Mouse (Mus musculus): ENCODE data around the gene Fam25c. TPM values are rescaled to one million over a fixed set of nuclear protein-coding genes. Genes with fewer than 3 reads are reported as not detected.
A peak's percentile ranks its signal among the peaks of the same experiment; 100 is the strongest.

The Fam25c gene
- polyA plus RNA-seq, 1 experiment from 2014 or later: not detected

DNA sequence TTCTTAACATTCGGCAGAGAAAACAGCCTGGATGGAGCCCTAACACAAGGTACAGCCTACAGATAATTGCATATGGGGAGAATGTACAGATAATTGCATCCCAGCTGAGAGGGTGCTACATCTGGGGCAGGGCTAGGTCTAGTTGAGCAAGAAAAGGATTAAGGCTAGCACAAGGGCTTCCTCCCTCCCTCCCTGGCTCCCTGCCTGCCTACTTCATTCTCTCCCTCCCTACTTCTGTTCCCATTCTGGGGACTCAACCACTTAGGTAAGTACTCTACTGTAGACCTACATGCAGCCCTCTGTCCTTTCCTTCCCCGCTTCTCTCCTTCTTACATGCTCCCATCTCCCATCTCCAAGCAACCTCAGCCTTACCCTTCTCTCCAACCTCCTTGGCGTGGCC, 1.9 kb downstream of the Fam25c start:
- H3K79me2 ChIP-seq (ENCODE audit: inconsistent target): no peaks in the 10 kb centered on the region
- 97% methylated on average over 3 of the region's 3 CpGs for WGBS (ENCODE audit: missing documents)
- no peak overlapping the region for H3K27ac ChIP-seq
- no peak overlapping the region for H3K4me3 ChIP-seq (ENCODE audit: inconsistent target)
- H3K36me3 ChIP-seq (ENCODE audit: inconsistent target): no peaks in the 10 kb centered on the region

DNA sequence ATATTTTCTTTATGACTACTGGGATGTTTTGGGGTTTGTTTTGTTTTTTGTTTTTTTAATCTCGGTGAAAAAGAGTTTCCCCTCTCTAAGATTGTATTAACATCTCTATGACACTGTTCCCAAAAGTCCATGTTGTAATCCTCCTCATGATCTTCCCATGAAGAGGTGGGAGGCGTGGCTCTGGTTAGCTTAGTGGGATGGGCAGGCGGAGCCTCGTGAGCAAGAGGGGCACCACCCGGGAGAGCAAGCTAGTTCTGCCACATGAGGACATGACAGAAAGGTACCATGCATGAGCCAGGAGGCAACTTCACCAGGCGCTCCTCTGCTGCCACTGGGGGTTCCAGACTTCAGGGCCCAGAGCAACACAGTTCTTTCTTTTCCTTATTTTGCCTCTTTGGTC, 2.7 kb downstream of the Fam25c start:
- Histone ChIP-seq H3K36me3 (ENCODE audit: inconsistent target) (no peaks in the 10 kb centered on the region), H3K4me3 (ENCODE audit: inconsistent target) (no peak overlapping the region), H3K27ac (no peak overlapping the region), H3K79me2 (ENCODE audit: inconsistent target) (no peaks in the 10 kb centered on the region)
- 71% methylated on average over 6 of the region's 6 CpGs for WGBS (ENCODE audit: missing documents)

DNA sequence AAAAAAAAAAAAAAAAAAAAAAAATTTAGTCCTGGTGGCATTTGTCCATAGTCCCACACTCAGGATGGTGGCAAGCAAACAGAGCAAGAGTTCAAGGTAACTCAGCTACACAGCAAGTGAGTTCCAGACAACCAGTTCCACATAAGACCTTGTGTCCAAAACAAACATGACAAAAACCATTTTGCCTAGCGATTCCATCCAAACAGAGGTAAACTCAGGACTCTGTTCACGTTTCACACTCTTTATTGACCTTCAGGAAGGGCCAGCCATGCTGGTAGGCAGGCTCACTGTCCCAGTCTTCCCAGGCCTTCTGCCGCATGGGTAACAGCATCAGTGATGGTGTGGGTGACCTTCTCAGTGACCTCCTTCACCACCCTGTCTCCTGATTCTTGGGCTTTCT, 3.6 kb downstream of the Fam25c start:
- no peak overlapping the region for H3K27ac ChIP-seq
- 90% methylated on average over 3 of the region's 3 CpGs for WGBS (ENCODE audit: missing documents)
- H3K36me3 ChIP-seq (ENCODE audit: inconsistent target): no peaks in the 10 kb centered on the region
- H3K79me2 ChIP-seq (ENCODE audit: inconsistent target): no peaks in the 10 kb centered on the region
- no peak overlapping the region for H3K4me3 ChIP-seq (ENCODE audit: inconsistent target)

DNA sequence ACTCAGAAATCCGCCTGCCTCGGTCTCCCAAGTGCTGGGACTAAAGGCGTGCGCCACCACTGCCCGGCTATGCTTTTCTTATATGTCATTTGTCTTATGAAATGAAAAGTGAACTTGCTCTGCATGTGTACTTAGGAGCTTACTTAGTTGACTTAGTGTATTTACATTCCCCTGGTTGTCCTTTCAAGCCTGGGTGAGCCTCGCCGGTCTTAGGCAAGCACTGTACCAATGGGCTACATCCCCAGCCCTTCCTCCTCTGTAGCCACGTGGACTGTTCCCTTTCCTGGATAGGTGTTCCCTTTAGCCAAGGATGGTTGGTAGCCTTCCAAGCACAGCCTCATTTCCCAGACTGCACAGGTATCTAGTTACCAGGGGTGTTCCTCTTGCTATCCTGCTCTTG, 6.2 kb downstream of the Fam25c start:
- Histone ChIP-seq H3K79me2 (ENCODE audit: inconsistent target) (no peaks in the 10 kb centered on the region), H3K36me3 (ENCODE audit: inconsistent target) (peaks cover 7% of the 10 kb centered on the region; the same call in 1 of the 2 replicates), H3K4me3 (ENCODE audit: inconsistent target) (no peak overlapping the region), H3K27ac (no peak overlapping the region)
- WGBS (ENCODE audit: missing documents): 92% methylated on average over 8 of the region's 8 CpGs

DNA sequence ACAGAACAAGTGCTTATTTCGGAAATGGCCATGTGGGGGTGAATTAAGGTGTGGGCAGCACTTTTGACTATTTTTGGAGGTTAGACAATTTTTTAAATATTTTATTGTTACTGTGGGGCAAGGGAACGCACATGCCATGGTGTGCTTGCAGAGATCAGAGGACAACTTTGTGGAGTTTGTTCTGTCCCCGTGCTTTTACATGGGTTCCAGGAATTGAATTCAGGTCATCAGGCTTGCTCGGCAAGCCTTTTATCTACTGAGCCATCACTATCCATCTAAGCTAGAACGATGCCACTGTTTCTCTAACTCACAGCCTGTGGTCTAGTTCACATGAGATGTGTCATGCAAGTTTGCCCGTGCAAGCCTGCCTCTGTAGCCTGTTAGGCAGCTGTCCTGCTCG, 6.9 kb downstream of the Fam25c start:
- H3K27ac ChIP-seq: no peak overlapping the region
- no peaks in the 10 kb centered on the region for H3K79me2 ChIP-seq (ENCODE audit: inconsistent target)
- no peak overlapping the region for H3K4me3 ChIP-seq (ENCODE audit: inconsistent target)
- H3K36me3 ChIP-seq (ENCODE audit: inconsistent target): peaks cover 7% of the 10 kb centered on the region; the same call in 1 of the 2 replicates
- 84% methylated on average over 7 of the region's 7 CpGs for WGBS (ENCODE audit: missing documents)

DNA sequence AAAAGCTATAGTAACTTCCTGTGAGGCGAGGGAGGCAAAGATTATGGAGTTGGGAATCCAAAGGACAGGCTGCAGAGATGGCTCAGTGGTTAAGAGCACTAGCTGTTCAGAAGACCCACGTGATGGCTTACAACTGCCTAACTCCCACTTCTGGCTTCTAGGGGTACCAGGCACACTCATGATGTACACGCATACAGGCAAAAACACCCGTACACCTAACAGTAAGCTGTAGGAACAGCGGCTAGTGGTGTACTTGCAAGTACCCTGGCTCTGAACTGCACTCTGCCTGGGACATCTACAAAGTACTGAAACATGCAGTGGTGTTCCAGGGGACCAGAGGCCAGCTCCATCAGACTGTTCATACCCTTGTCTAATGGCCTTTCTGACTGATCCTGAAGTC, 8.1 kb downstream of the Fam25c start:
- Histone ChIP-seq H3K36me3 (ENCODE audit: inconsistent target) (peaks cover 12% of the 10 kb centered on the region; the same call in 1 of the 2 replicates), H3K27ac (no peak overlapping the region), H3K4me3 (ENCODE audit: inconsistent target) (no peak overlapping the region), H3K79me2 (ENCODE audit: inconsistent target) (no peaks in the 10 kb centered on the region)
- WGBS (ENCODE audit: missing documents): 94% methylated on average over 5 of the region's 5 CpGs

DNA sequence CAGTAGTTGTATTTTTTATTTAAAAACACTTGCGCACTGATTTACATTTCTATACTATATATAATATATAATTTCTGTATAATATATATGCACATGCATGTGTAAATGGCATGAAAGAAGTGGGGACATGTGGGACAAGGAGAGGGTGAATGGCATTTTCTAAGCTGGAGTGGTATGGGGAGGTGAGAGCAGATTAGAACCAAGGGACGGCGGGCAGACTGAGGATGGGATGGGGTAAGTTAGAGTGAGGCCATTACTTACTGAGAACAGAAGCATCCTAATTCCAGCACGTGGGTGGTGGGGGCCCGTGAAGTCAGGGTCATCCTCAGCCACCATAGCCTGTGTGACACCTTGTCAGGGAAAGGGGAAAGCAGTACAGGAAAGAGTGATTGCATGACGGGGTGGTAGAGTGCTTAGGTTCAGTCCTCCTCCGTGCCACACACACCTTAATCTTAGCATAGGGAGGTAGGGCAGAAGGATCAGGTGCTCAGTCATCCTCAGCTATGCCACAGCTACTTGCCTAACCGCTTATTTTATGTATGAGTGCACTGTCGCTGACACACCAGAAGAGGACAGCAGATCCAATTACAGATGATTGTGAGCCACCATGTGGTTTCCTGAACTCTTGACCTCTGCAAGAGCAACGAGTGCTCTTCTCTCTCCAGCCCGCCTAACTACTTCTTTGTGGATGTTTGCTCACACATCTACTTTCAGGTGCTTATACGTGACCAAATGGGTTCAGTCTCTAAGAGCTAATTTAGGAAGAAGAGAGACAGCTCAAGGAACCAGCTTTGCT, 9.3 kb downstream of the Fam25c start:
- Histone ChIP-seq H3K36me3 (ENCODE audit: inconsistent target) (peaks cover 20% of the 10 kb centered on the region; the same call in 1 of the 2 replicates), H3K4me3 (ENCODE audit: inconsistent target) (no peak overlapping the region), H3K27ac (no peak overlapping the region), H3K79me2 (ENCODE audit: inconsistent target) (no peaks in the 10 kb centered on the region)
- WGBS (ENCODE audit: missing documents): 86% methylated on average over 12 of the region's 12 CpGs

DNA sequence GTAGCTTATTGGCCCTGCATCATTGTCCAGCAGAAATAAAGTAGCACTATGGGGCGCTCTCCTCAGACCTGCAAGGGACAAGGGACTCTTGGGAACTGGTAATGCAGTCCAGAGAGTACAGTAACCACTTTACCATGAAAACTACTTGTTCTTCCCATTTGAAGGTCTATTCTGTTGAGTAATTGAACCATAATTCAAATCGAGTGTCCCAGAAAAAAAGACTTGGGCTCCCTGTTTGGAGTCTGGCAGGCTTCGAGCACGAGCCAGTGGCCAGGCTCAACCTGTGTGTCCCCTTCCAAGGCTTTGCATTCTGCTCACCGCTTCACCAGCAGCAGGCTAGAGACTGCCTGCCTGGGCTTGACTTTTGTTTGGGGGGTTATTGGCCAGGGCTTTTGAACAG, 10.9 kb downstream of the Fam25c start:
- H3K27ac ChIP-seq: no peak overlapping the region
- WGBS (ENCODE audit: missing documents): 95% methylated on average over 5 of the region's 5 CpGs
- no peaks in the 10 kb centered on the region for H3K79me2 ChIP-seq (ENCODE audit: inconsistent target)
- H3K4me3 ChIP-seq (ENCODE audit: inconsistent target): no peak overlapping the region
- peaks cover 33% of the 10 kb centered on the region for H3K36me3 ChIP-seq (ENCODE audit: inconsistent target)

DNA sequence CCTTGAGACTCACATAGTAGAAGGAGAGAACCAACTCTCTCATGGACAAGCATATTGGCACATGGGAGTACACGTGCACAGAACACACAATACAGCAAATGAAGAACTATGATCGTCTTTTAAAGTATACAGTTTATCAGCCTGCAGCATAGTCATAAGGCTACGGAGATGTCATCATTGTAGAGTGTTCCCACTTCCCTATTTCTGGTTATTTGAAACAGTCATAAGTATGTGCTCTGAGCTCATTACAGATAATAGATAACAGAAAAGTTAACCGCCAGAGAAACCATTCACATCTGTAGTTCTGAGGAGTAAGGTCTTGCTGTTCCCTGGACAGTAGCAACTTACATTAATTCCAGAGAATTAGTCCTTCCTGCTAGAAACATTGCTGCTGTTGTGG, 12.2 kb downstream of the Fam25c start:
- H3K36me3 ChIP-seq (ENCODE audit: inconsistent target): peaks cover 44% of the 10 kb centered on the region
- WGBS (ENCODE audit: missing documents): 36% methylated on average over 4 of the region's 4 CpGs
- H3K79me2 ChIP-seq (ENCODE audit: inconsistent target): no peaks in the 10 kb centered on the region
- no peak overlapping the region for H3K4me3 ChIP-seq (ENCODE audit: inconsistent target)
- H3K27ac ChIP-seq: peak overlapping the region; percentile 7; the same call in 1 of the 2 replicates

DNA sequence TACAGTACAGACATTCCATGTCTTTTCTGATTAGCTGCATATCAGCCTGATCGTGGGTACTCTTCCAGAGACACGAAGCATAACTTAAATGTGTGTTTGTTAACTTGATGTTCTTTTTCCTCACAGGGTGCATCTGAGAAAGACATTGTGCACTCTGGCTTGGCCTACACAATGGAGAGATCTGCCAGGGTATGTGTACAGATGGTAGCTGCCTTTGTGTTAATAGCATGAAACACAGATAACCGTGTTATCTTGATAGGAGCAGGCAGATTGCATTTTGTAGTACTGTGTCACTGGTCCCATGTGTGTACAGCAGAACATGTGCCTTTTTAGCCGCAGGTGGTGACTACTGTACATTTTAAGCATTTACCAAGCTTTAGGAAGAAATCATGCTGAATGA, 13.2 kb downstream of the Fam25c start:
- H3K36me3 ChIP-seq (ENCODE audit: inconsistent target): peaks cover 52% of the 10 kb centered on the region
- WGBS (ENCODE audit: missing documents): 95% methylated on average over 4 of the region's 4 CpGs
- no peak overlapping the region for H3K4me3 ChIP-seq (ENCODE audit: inconsistent target)
- H3K79me2 ChIP-seq (ENCODE audit: inconsistent target): no peaks in the 10 kb centered on the region
- H3K27ac ChIP-seq: no peak overlapping the region

DNA sequence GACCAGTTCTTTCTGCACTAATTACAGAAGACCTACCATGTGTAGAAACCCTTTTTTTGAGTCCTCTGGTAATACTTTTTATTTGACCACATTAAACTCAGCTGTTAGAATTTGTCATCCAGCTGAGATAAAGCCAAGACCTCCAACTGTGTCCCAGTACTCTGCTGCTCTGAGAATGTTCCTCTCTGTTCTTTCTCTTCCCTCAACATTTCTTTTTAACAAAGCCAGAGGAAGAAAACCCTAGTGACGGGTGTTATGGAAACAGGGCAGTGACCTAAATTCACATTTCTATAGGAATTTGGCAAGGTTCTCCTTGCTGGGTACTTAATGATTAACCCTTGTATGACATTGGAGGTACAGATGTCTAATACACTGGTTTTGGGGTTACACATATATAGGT, 15.8 kb downstream of the Fam25c start:
- peaks cover 74% of the 10 kb centered on the region for H3K36me3 ChIP-seq (ENCODE audit: inconsistent target)
- H3K27ac ChIP-seq: no peak overlapping the region
- H3K4me3 ChIP-seq (ENCODE audit: inconsistent target): no peak overlapping the region
- no peaks in the 10 kb centered on the region for H3K79me2 ChIP-seq (ENCODE audit: inconsistent target)
- 90% methylated on average over 1 of the region's 1 CpGs for WGBS (ENCODE audit: missing documents)

DNA sequence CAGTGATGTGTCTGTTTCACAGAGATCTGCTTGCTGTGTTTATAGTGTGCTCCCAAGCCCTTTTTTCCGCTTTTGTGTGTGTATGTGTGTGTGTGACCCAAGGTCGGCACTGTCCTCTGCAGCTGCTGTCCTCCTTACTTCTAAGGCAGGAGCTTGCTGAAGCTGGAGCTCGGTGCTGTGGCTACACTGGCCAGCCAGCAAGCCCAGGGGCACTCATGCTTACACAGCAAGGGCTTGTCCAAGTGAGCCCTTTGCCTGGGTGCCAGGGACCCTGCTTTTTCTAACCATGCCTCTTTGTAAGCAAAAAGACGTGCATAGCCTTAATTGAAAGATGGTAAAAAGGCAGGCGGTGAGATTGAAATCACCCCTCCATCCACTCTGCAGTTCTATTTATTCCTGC, 22.8 kb downstream of the Fam25c start:
- 93% methylated on average over 5 of the region's 5 CpGs for whole genome bisulfite sequencing (ENCODE audit: missing documents)
- Histone ChIP-seq H3K79me2 (ENCODE audit: inconsistent target) (peaks cover under 1% of the 10 kb centered on the region; the same call in 1 of the 2 replicates), H3K27ac (no peak overlapping the region), H3K4me3 (ENCODE audit: inconsistent target) (no peak overlapping the region), H3K36me3 (ENCODE audit: inconsistent target) (peaks cover 85% of the 10 kb centered on the region)

DNA sequence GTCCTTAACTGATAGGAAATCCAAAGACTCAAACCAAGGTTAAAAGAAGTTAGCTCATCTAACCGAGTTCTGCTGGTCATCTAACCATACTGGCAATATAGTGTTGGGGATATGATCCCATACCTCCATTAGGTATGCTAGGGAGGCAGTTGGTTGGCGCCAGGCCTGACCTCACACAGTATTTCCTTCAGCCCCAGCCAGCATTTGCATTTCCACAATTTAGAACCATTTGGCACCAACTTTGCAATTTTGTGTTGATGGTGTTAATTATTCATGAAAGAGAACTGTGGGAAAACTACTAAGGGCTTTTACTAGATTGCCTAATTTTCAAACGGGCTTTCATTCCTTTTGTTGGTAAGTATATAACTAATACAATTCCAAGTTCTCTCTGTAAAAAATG, 23.3 kb downstream of the Fam25c start:
- peaks cover 89% of the 10 kb centered on the region for H3K36me3 ChIP-seq (ENCODE audit: inconsistent target)

DNA sequence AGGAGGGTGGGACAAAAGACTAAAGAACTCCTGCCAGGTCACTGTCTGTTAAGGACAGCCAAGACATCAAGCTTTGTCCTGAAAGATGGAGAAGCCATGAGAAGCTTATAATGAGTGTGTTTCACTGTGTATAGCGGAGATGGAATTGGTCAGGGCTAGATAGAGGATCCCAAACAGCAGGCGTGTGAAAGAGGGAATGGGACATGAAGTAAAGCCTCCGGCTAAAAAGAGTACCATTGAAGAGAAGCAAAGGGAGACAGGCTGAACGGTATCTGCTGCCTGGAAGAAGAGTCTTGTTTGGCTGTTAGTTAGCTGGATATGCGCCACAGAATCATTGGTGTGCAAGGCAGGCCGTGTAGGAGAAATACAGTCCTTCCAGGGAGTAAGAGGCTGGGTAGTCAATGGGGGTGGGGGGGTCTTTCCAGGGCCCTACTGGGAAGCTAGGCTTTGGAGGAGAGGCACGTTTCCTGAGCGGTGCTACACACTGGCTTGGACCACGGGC, 24.5 kb downstream of the Fam25c start:
- H3K36me3 ChIP-seq (ENCODE audit: inconsistent target): peaks cover 81% of the 10 kb centered on the region
- WGBS (ENCODE audit: missing documents): 93% methylated on average over 9 of the region's 9 CpGs

More for the DNA sequence above, 23.3 kb downstream of the Fam25c start:
- Histone ChIP-seq H3K4me3 (ENCODE audit: inconsistent target) (no peak overlapping the region), H3K79me2 (ENCODE audit: inconsistent target) (peaks cover 5% of the 10 kb centered on the region; the same call in 1 of the 2 replicates), H3K27ac (no peak overlapping the region)
- WGBS (ENCODE audit: missing documents): 92% methylated on average over 3 of the region's 3 CpGs

DNA sequence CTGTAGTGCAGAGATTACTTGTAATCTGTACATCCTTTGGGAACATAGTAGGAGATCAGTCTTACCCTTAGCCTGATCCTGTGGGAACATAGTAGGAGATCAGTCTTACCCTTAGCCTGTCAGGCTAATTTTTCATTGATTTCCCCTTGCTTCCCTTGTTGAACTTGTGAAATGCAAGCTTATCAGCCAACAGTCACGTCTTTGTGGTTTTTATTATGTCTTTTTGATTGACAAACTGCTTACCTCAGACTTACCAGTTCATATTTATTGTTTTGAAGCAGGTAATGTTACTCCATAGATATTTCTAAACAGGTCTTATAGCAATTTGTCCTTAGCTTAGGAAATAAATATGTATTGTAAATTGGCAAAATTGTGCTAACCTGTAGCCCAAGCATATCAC, 27.6 kb downstream of the Fam25c start:
- no peak overlapping the region for H3K27ac ChIP-seq
- H3K4me3 ChIP-seq (ENCODE audit: inconsistent target): no peak overlapping the region
- H3K36me3 ChIP-seq (ENCODE audit: inconsistent target): peaks cover 76% of the 10 kb centered on the region
- WGBS (ENCODE audit: missing documents): 44% methylated on average over 1 of the region's 1 CpGs
- H3K79me2 ChIP-seq (ENCODE audit: inconsistent target): peaks cover 39% of the 10 kb centered on the region; the same call in 1 of the 2 replicates

More for the DNA sequence above, 24.5 kb downstream of the Fam25c start:
- Histone ChIP-seq H3K4me3 (ENCODE audit: inconsistent target) (no peak overlapping the region), H3K27ac (no peak overlapping the region), H3K79me2 (ENCODE audit: inconsistent target) (peaks cover 16% of the 10 kb centered on the region; the same call in 1 of the 2 replicates)

Measured in macrophage (primary cell).